10 mouse cellular contexts compared by ENCODE assay signal in genomic region chr11:74575940-74576339, GRCm38 (mm10). TPM values are rescaled to one million over a fixed set of nuclear protein-coding genes. Genes with fewer than 3 reads are reported as not detected.
DNase-seq lines count a peak whose midpoint lies in the region; TF ChIP-seq lines count a peak whose summit lies in the region.
"Had no signal": no experiment of that assay in that cellular context is flagged by ENCODE, and none has a peak within 500 bp of the region (broad histone marks: within the 10 kb centered on the region; RNA-seq: fewer than 3 reads in every experiment).

No protein-coding gene starts in this region.

- intact Hi-C loops in heart, postnatal 10 days (cut with DNase I) = no loop called here

- no peaks in the 10 kb centered on the region for H3K36me3 ChIP-seq in heart, embryonic 10.5 days
- H3K36me3 ChIP-seq in thymus, adult 2 months (ENCODE audit: control insufficient read depth, insufficient read depth, low read length) = no peaks in the 10 kb centered on the region
- H3K36me3 ChIP-seq: hindbrain, embryonic 15.5 days had no signal

- TF ChIP-seq CTCF in bone marrow, adult 2 months (IDR thresholded peaks at IDR 0.05; ENCODE audit: control insufficient read depth, insufficient read depth, low read length) = no peak
- TF ChIP-seq CTCF in thymus, adult 2 months (IDR thresholded peaks at IDR 0.05; ENCODE audit: borderline replicate concordance, control insufficient read depth, extremely low read depth, insufficient read depth, low read length, poor library complexity) = no peak

- no peak overlapping the region for H3K4me3 ChIP-seq in heart, embryonic 10.5 days
- no peak overlapping the region for H3K4me3 ChIP-seq in bone marrow, adult 2 months (replicated peaks; ENCODE audit: control insufficient read depth, low read depth, low read length)
- H3K4me3 ChIP-seq in thymus, adult 2 months (ENCODE audit: control insufficient read depth, insufficient read depth, low read length) = no peak overlapping the region
- H3K4me3 ChIP-seq: hindbrain, embryonic 15.5 days had no signal

- peaks cover 7% of the 10 kb centered on the region for H3K4me1 ChIP-seq in heart, embryonic 10.5 days
- peaks cover 25% of the 10 kb centered on the region; the same call in 1 of the 2 replicates for H3K4me1 ChIP-seq in bone marrow, adult 2 months (ENCODE audit: control insufficient read depth, insufficient read depth, low read length)
- H3K4me1 ChIP-seq in thymus, adult 2 months (replicated peaks; ENCODE audit: control insufficient read depth, insufficient read depth, low read length) = peaks cover 15% of the 10 kb centered on the region

- DNase-seq in heart, embryonic 10.5 days (ENCODE audit: low spot score) = no peak
- no peak for DNase-seq in heart, postnatal 10 days
- peak; percentile 71 for DNase-seq in liver
- peak; percentile 69 to 76 for DNase-seq in monocyte, adult 2 months (ENCODE audit: low read depth in 1 of 2, low spot score in 2 of 2)
- no peak for DNase-seq in urinary bladder, postnatal 10 days (ENCODE audit: low spot score)
- DNase-seq in thymus, adult 18-20 months = no peak
- DNase-seq in thymus, adult 2 months = no peak
- DNase-seq: lung, embryonic 14.5 days had no signal

- no peak for TF ChIP-seq POLR2A in bone marrow, adult 2 months (IDR thresholded peaks at IDR 0.05; ENCODE audit: borderline replicate concordance, control insufficient read depth, low read depth, low read length)
- TF ChIP-seq POLR2A in thymus, adult 2 months (IDR thresholded peaks at IDR 0.05; ENCODE audit: control insufficient read depth, extremely low read depth, insufficient read depth, low read length, poor library complexity) = no peak

- no peaks in the 10 kb centered on the region for H3K9me3 ChIP-seq in heart, embryonic 10.5 days
- H3K9me3 ChIP-seq: hindbrain, embryonic 15.5 days had no signal

- H3K27me3 ChIP-seq in heart, embryonic 10.5 days (ENCODE audit: insufficient read depth, poor library complexity, severe bottlenecking) = no peaks in the 10 kb centered on the region; the same call in 1 of the 2 replicates
- no peaks in the 10 kb centered on the region for H3K27me3 ChIP-seq in thymus, adult 2 months (ENCODE audit: control insufficient read depth, insufficient read depth, low read length)
- H3K27me3 ChIP-seq: hindbrain, embryonic 15.5 days had no signal

- 94% methylated on average over 3 of the region's 3 CpGs for WGBS in heart, embryonic 10.5 days
- 7% methylated on average over 3 of the region's 3 CpGs for WGBS in bone marrow, adult 2 months
- WGBS in thymus, adult 2 months = 35% methylated on average over 3 of the region's 3 CpGs

- peak overlapping the region; percentile 42; the same call in 1 of the 2 replicates for H3K27ac ChIP-seq in heart, embryonic 10.5 days
- peak overlapping the region; percentile 72; the same call in 1 of the 2 replicates for H3K27ac ChIP-seq in bone marrow, adult 2 months (ENCODE audit: control insufficient read depth, insufficient read depth, low read depth, low read length, poor library complexity)
- no peak overlapping the region for H3K27ac ChIP-seq in thymus, adult 2 months (ENCODE audit: control insufficient read depth, insufficient read depth, low read length)
- H3K27ac ChIP-seq: hindbrain, embryonic 15.5 days had no signal

RNA-seq across cellular contexts. Expression of gene Rap1gap2, which starts 34.8 kb away (rescaled TPM):
- 5.2 and 7.0 TPM in 2 replicates for polyA plus RNA-seq in heart, embryonic 10.5 days (2016; fragmentation: Nextera tagmentation; extraction: Ambion mirVana)
- 10 to 100 TPM; 62.1 to 64.6 TPM for total RNA-seq in heart, postnatal 10 days (2021)
- polyA plus RNA-seq in bone marrow, adult 2 months (2011; ENCODE audit: insufficient read depth, insufficient read length, low replicate concordance, missing spikeins) = 3.4 and 9.9 TPM in 2 replicates
- 6.0 and 7.0 TPM in 2 replicates for polyA plus RNA-seq in thymus, adult 2 months (2012; rRNA removed)

RNA-seq across cellular contexts. Expression of gene Ccdc92b, which starts 43.5 kb away (rescaled TPM):
- polyA plus RNA-seq in heart, embryonic 10.5 days (2016; fragmentation: Nextera tagmentation; extraction: Ambion mirVana) = 1.6 and 1.7 TPM in 2 replicates
- under 1 TPM; 0.45 to 0.52 TPM for total RNA-seq in heart, postnatal 10 days (2021)
- polyA plus RNA-seq in bone marrow, adult 2 months (2011; ENCODE audit: insufficient read depth, insufficient read length, low replicate concordance, missing spikeins) = 8.2 and 9.7 TPM in 2 replicates
- polyA plus RNA-seq in thymus, adult 2 months (2012; rRNA removed) = 0.19 and 0.22 TPM in 2 replicates

Comparison
In these comparisons a context has a peak if more than half of its experiments do, and no peak if none do; other contexts are left out.
1. DNase-seq: peak in liver (single experiment) and monocyte, adult 2 months (2 of 2); none in heart, embryonic 10.5 days (single experiment), heart, postnatal 10 days (0 of 2), urinary bladder, postnatal 10 days (single experiment), thymus, adult 18-20 months (0 of 2) and thymus, adult 2 months (single experiment).